Mouse (Mus musculus): ENCODE results near the gene Heph.
"Not testable (repeated sequence)": the region's sequence is repeated elsewhere in the genome, so short reads cannot be mapped to it uniquely, and the experiment has no call there.

Gene Heph

GRCm38 (mm10) chrX:96455149-96455548 lies at the start of gene Heph:
Heph (plus strand) TSS chrX:96455359.
- DNase-seq: no peak

GRCm38 (mm10) chrX:96415351-96415750 lies 39.8 kb upstream of the Heph start:
- not testable (repeated sequence) for DNase-seq

- no peak for DNase-seq
These were observed 38.2 kb upstream of the Heph start for GRCm38 (mm10) chrX:96416970-96417369.

- no peak for DNase-seq
These were observed 37.4 kb upstream of the Heph start for GRCm38 (mm10) chrX:96417733-96418132.

GRCm38 (mm10) chrX:96419383-96419782 lies 35.8 kb upstream of the Heph start:
- no peak for DNase-seq

GRCm38 (mm10) chrX:96456201-96456963 lies 1.2 kb downstream of the Heph start, which contains the start of gene Hsf3:
Hsf3 (minus strand) TSS chrX:96456294.
- no peak for DNase-seq

- DNase-seq: no peak
These were observed 46.4 kb downstream of the Heph start for GRCm38 (mm10) chrX:96501580-96501979.

Measured in cerebellum, postnatal 25 days (tissue).